Mouse (Mus musculus): ENCODE data around the gene Mpzl1. TPM values are rescaled to one million over a fixed set of nuclear protein-coding genes. Genes with fewer than 3 reads are reported as not detected.
A peak's percentile ranks its signal among the peaks of the same experiment; 100 is the strongest.

Gene Mpzl1
- total and polyA plus RNA-seq, 2 experiments from 2014 or later = 17.9 to 57.5 TPM

DNA sequence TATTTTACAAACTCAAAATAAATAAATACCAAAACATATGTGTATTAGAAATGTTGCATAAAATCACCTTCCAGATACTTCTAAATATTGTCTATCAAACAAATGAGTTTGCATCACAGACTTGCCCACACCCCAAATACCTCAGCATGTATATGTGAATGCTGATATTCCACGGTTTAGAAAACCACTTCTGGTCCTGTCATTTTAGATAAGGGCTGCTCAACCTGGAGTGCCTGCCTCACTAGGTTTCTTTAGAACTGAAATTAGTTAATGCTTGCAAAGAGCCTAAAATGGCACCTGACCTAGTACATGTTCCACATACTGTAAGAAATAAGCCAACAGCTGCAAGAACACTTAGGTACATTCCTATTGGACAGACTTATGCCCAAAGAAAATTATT, 5.7 kb downstream of the Mpzl1 start:
- peaks cover 26% of the 10 kb centered on the region for H3K4me1 ChIP-seq (ENCODE audit: control insufficient read depth, insufficient read depth)
- no peak overlapping the region for H3K4me2 ChIP-seq (ENCODE audit: low read depth, low read length)
- H3K9ac ChIP-seq (replicated peaks; ENCODE audit: low read depth, low read length) = no peak overlapping the region
- no peak for DNase-seq (ENCODE audit: low spot score)
- no peak overlapping the region for H3K4me3 ChIP-seq (ENCODE audit: low read depth, low read length)
- peaks cover 3% of the 10 kb centered on the region; the same call in 1 of the 2 replicates for H3K36me3 ChIP-seq (replicated peaks; ENCODE audit: control insufficient read depth, insufficient read depth, low read length)
- H3K9me3 ChIP-seq (replicated peaks; ENCODE audit: control insufficient read depth, low read length) = no peaks in the 10 kb centered on the region
- 35% methylated on average over 1 of the region's 1 CpGs for WGBS
- no peak for ATAC-seq (ENCODE audit: insufficient read depth, low read depth)
- TF ChIP-seq EP300 (IDR thresholded peaks at IDR 0.05; ENCODE audit: low read depth) (no peak), CTCF (IDR thresholded peaks at IDR 0.05; ENCODE audit: low read depth) (no peak)
- no peaks in the 10 kb centered on the region for H3K27me3 ChIP-seq (ENCODE audit: control insufficient read depth, insufficient read depth, low read length)
- H3K27ac ChIP-seq (ENCODE audit: low read depth) = no peak overlapping the region

- DNase-seq (ENCODE audit: low spot score) (no peak), ATAC-seq (ENCODE audit: insufficient read depth, low read depth) (no peak)
- no peaks in the 10 kb centered on the region for H3K27me3 ChIP-seq (ENCODE audit: control insufficient read depth, insufficient read depth, low read length)
- H3K9ac ChIP-seq (replicated peaks; ENCODE audit: low read depth, low read length) = no peak overlapping the region
- H3K36me3 ChIP-seq (replicated peaks; ENCODE audit: control insufficient read depth, insufficient read depth, low read length) = peaks cover 6% of the 10 kb centered on the region; the same call in 1 of the 2 replicates
- peak overlapping the region; percentile 40 for H3K27ac ChIP-seq (ENCODE audit: low read depth)
- no peaks in the 10 kb centered on the region for H3K9me3 ChIP-seq (replicated peaks; ENCODE audit: control insufficient read depth, low read length)
- no peak overlapping the region for H3K4me3 ChIP-seq (ENCODE audit: low read depth, low read length)
- peaks cover 14% of the 10 kb centered on the region; the same call in 1 of the 2 replicates for H3K4me1 ChIP-seq (ENCODE audit: control insufficient read depth, insufficient read depth)
- 71% methylated on average over 5 of the region's 5 CpGs for WGBS
- TF ChIP-seq EP300 (IDR thresholded peaks at IDR 0.05; ENCODE audit: low read depth) (no peak), CTCF (IDR thresholded peaks at IDR 0.05; ENCODE audit: low read depth) (no peak)
- no peak overlapping the region for H3K4me2 ChIP-seq (ENCODE audit: low read depth, low read length)
Observed at GRCm38 (mm10) chr1:165625896-165626295, 8.4 kb downstream of the Mpzl1 start.

GRCm38 (mm10) chr1:165625058-165625457, 9.3 kb downstream of the Mpzl1 start:
- Histone ChIP-seq H3K9ac (replicated peaks; ENCODE audit: low read depth, low read length) (no peak overlapping the region), H3K4me2 (ENCODE audit: low read depth, low read length) (no peak overlapping the region), H3K27ac (ENCODE audit: low read depth) (no peak overlapping the region), H3K4me1 (ENCODE audit: control insufficient read depth, insufficient read depth) (peaks cover 10% of the 10 kb centered on the region; the same call in 1 of the 2 replicates), H3K4me3 (ENCODE audit: low read depth, low read length) (no peak overlapping the region), H3K9me3 (replicated peaks; ENCODE audit: control insufficient read depth, low read length) (no peaks in the 10 kb centered on the region), H3K27me3 (ENCODE audit: control insufficient read depth, insufficient read depth, low read length) (no peaks in the 10 kb centered on the region), H3K36me3 (replicated peaks; ENCODE audit: control insufficient read depth, insufficient read depth, low read length) (peaks cover 6% of the 10 kb centered on the region; the same call in 1 of the 2 replicates)
- TF ChIP-seq CTCF (IDR thresholded peaks at IDR 0.05; ENCODE audit: low read depth) (no peak), EP300 (IDR thresholded peaks at IDR 0.05; ENCODE audit: low read depth) (no peak)
- ATAC-seq (ENCODE audit: insufficient read depth, low read depth) (no peak), DNase-seq (ENCODE audit: low spot score) (no peak)
- 70% methylated on average over 5 of the region's 5 CpGs for WGBS

DNA sequence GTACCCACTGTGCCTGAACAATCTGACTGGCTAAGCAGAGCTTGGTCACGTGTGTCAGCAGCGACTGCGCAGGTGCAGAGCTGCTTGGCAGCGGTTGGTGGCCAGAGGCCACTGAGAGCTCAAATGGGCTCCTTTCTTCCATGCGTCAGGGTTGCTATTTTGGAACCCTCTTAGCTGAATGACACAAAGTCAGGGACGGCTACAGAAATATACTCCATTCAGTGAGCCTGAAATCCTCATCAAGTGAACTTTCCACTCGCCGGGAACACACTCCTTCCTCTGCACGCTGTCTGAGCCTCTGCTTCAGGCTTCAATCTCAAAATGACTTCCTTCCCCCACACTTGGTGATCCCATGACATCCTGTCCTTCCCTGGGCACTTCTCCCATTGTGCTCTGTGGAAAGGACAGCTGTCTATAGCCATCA, 16.1 kb downstream of the Mpzl1 start:
- H3K36me3 ChIP-seq (replicated peaks; ENCODE audit: control insufficient read depth, insufficient read depth, low read length) = peaks cover 14% of the 10 kb centered on the region
- ATAC-seq (ENCODE audit: insufficient read depth, low read depth) (peak; percentile 88), DNase-seq (ENCODE audit: low spot score) (peak; percentile 71)
- peak overlapping the region; percentile 34 for H3K4me2 ChIP-seq (ENCODE audit: low read depth, low read length)
- H3K4me1 ChIP-seq (ENCODE audit: control insufficient read depth, insufficient read depth) = peaks cover 21% of the 10 kb centered on the region
- no peak for TF ChIP-seq CTCF (IDR thresholded peaks at IDR 0.05; ENCODE audit: low read depth)
- peak; percentile 50; the same call in 1 of the 2 replicates for TF ChIP-seq EP300 (IDR thresholded peaks at IDR 0.05; ENCODE audit: low read depth)
- WGBS = 13% methylated on average over 9 of the region's 9 CpGs
- peak overlapping the region; percentile 86 for H3K27ac ChIP-seq (ENCODE audit: low read depth)
- no peak overlapping the region for H3K4me3 ChIP-seq (ENCODE audit: low read depth, low read length)
- H3K27me3 ChIP-seq (ENCODE audit: control insufficient read depth, insufficient read depth, low read length) = no peaks in the 10 kb centered on the region
- H3K9me3 ChIP-seq (replicated peaks; ENCODE audit: control insufficient read depth, low read length) = 0 out of 2 replicates have a peak, but pooled peaks cover 8% of the 10 kb centered on the region
- H3K9ac ChIP-seq (replicated peaks; ENCODE audit: low read depth, low read length) = no peak overlapping the region

- Histone ChIP-seq H3K9me3 (replicated peaks; ENCODE audit: control insufficient read depth, low read length) (0 out of 2 replicates have a peak, but pooled peaks cover 8% of the 10 kb centered on the region), H3K4me2 (ENCODE audit: low read depth, low read length) (no peak overlapping the region), H3K4me1 (ENCODE audit: control insufficient read depth, insufficient read depth) (peaks cover 21% of the 10 kb centered on the region), H3K27ac (ENCODE audit: low read depth) (peak overlapping the region; percentile 86), H3K27me3 (ENCODE audit: control insufficient read depth, insufficient read depth, low read length) (no peaks in the 10 kb centered on the region), H3K9ac (replicated peaks; ENCODE audit: low read depth, low read length) (no peak overlapping the region), H3K4me3 (ENCODE audit: low read depth, low read length) (no peak overlapping the region), H3K36me3 (replicated peaks; ENCODE audit: control insufficient read depth, insufficient read depth, low read length) (peaks cover 11% of the 10 kb centered on the region)
- DNase-seq (ENCODE audit: low spot score) = peak; percentile 62
- peak; percentile 50 for ATAC-seq (ENCODE audit: insufficient read depth, low read depth)
- TF ChIP-seq CTCF (IDR thresholded peaks at IDR 0.05; ENCODE audit: low read depth) (no peak), EP300 (IDR thresholded peaks at IDR 0.05; ENCODE audit: low read depth) (no peak)
- WGBS = 40% methylated on average over 15 of the region's 15 CpGs
Observed at GRCm38 (mm10) chr1:165617166-165617891, 17.0 kb downstream of the Mpzl1 start.
